Mouse (Mus musculus): ENCODE data around the gene Gdpgp1. TPM values are rescaled to one million over a fixed set of nuclear protein-coding genes. Genes with fewer than 3 reads are reported as not detected.

Gene Gdpgp1
- total RNA-seq (2014; fragmentation: Nextera tagmentation) (10.2 and 14.1 TPM in 2 replicates), total RNA-seq (2017) (5.9 and 6.2 TPM in 2 replicates), polyA plus RNA-seq (2012) (3.7 and 3.8 TPM in 2 replicates)

- TF ChIP-seq TAL1 (conservative IDR thresholded peaks at IDR 0.05; ENCODE audit: low read depth, low read length) (no peak), CTCF (IDR thresholded peaks at IDR 0.05; ENCODE audit: low read depth, low read length) (no peak), POLR2AphosphoS5 (IDR thresholded peaks at IDR 0.05; ENCODE audit: insufficient replicate concordance, low read depth, low read length) (no peak)
- Histone ChIP-seq H3K4me3 (ENCODE audit: low read depth, low read length) (peak within 1 kb of the TSS; percentile 83), H3K27me3 (ENCODE audit: insufficient read depth, low read length) (no peaks in the 10 kb centered on the region), H3K36me3 (replicated peaks) (peaks cover 56% of the 10 kb centered on the region), H3K4me1 (ENCODE audit: insufficient read depth, low read depth, low read length) (peaks cover 51% of the 10 kb centered on the region), H3K9me3 (replicated peaks) (no peaks in the 10 kb centered on the region)
- DNase-seq (ENCODE audit: low spot score): peak; percentile 97
- ATAC-seq (ENCODE audit: extremely low read depth, insufficient number of reproducible peaks, low FRiP score, poor library complexity, severe bottlenecking): peak; percentile 83
Measured at GRCm38 (mm10) chr7:80232489-80233029, at the start of gene Gdpgp1, which contains the start of gene Cib1. TSS of gene Gdpgp1 (plus strand) at chr7:80232865. TSS of gene Cib1 (minus strand) at chr7:80232813.

- peaks cover 78% of the 10 kb centered on the region for H3K4me1 ChIP-seq (ENCODE audit: insufficient read depth, low read depth, low read length)
- TF ChIP-seq GATA2 (IDR thresholded peaks at IDR 0.05; ENCODE audit: borderline replicate concordance, low read depth, low read length) (no peak), POLR2AphosphoS5 (IDR thresholded peaks at IDR 0.05; ENCODE audit: insufficient replicate concordance, low read depth, low read length) (no peak)
- H3K9me3 ChIP-seq (replicated peaks): 0 out of 2 replicates have a peak, but pooled peaks cover 2% of the 10 kb centered on the region
- H3K27me3 ChIP-seq (ENCODE audit: insufficient read depth, low read length): no peaks in the 10 kb centered on the region
- DNase-seq (ENCODE audit: low spot score): no peak
- no peaks in the 10 kb centered on the region for H3K36me3 ChIP-seq (replicated peaks)
- ATAC-seq (ENCODE audit: extremely low read depth, insufficient number of reproducible peaks, low FRiP score, poor library complexity, severe bottlenecking): no peak
- no peak overlapping the region for H3K4me3 ChIP-seq (ENCODE audit: low read depth, low read length)
Measured at GRCm38 (mm10) chr7:80183466-80183865, 49.2 kb upstream of the Gdpgp1 start.

GRCm38 (mm10) chr7:80183969-80184368 lies 48.7 kb upstream of the Gdpgp1 start:
- no peaks in the 10 kb centered on the region for H3K9me3 ChIP-seq (replicated peaks)
- ATAC-seq (ENCODE audit: extremely low read depth, insufficient number of reproducible peaks, low FRiP score, poor library complexity, severe bottlenecking): no peak
- no peak overlapping the region for H3K4me3 ChIP-seq (ENCODE audit: low read depth, low read length)
- peaks cover 78% of the 10 kb centered on the region for H3K4me1 ChIP-seq (ENCODE audit: insufficient read depth, low read depth, low read length)
- no peak for DNase-seq (ENCODE audit: low spot score)
- no peaks in the 10 kb centered on the region for H3K27me3 ChIP-seq (ENCODE audit: insufficient read depth, low read length)
- no peaks in the 10 kb centered on the region for H3K36me3 ChIP-seq (replicated peaks)
- TF ChIP-seq GATA1 (IDR thresholded peaks at IDR 0.05; ENCODE audit: borderline replicate concordance, low read length): no peak

GRCm38 (mm10) chr7:80184551-80184950 lies 48.1 kb upstream of the Gdpgp1 start:
- Histone ChIP-seq H3K4me3 (ENCODE audit: low read depth, low read length) (no peak overlapping the region), H3K9me3 (replicated peaks) (no peaks in the 10 kb centered on the region), H3K36me3 (replicated peaks) (no peaks in the 10 kb centered on the region), H3K27me3 (ENCODE audit: insufficient read depth, low read length) (no peaks in the 10 kb centered on the region), H3K4me1 (ENCODE audit: insufficient read depth, low read depth, low read length) (peaks cover 84% of the 10 kb centered on the region)
- no peak for ATAC-seq (ENCODE audit: extremely low read depth, insufficient number of reproducible peaks, low FRiP score, poor library complexity, severe bottlenecking)
- TF ChIP-seq GATA2 (IDR thresholded peaks at IDR 0.05; ENCODE audit: borderline replicate concordance, low read depth, low read length): no peak
- TF ChIP-seq POLR2AphosphoS5 (IDR thresholded peaks at IDR 0.05; ENCODE audit: insufficient replicate concordance, low read depth, low read length): no peak
- no peak for TF ChIP-seq GATA1 (IDR thresholded peaks at IDR 0.05; ENCODE audit: borderline replicate concordance, low read length)
- no peak for TF ChIP-seq CTCF (IDR thresholded peaks at IDR 0.05; ENCODE audit: low read depth, low read length)
- DNase-seq (ENCODE audit: low spot score): no peak

- no peaks in the 10 kb centered on the region for H3K36me3 ChIP-seq (replicated peaks)
- DNase-seq (ENCODE audit: low spot score): no peak
- TF ChIP-seq TAL1 (conservative IDR thresholded peaks at IDR 0.05; ENCODE audit: low read depth, low read length): no peak
- TF ChIP-seq CTCF (IDR thresholded peaks at IDR 0.05; ENCODE audit: low read depth, low read length): no peak
- TF ChIP-seq POLR2AphosphoS5 (IDR thresholded peaks at IDR 0.05; ENCODE audit: insufficient replicate concordance, low read depth, low read length): no peak
- TF ChIP-seq GATA1 (IDR thresholded peaks at IDR 0.05; ENCODE audit: borderline replicate concordance, low read length): no peak
- TF ChIP-seq GATA2 (IDR thresholded peaks at IDR 0.05; ENCODE audit: borderline replicate concordance, low read depth, low read length): no peak
- no peak overlapping the region for H3K4me3 ChIP-seq (ENCODE audit: low read depth, low read length)
- no peak for ATAC-seq (ENCODE audit: extremely low read depth, insufficient number of reproducible peaks, low FRiP score, poor library complexity, severe bottlenecking)
- H3K9me3 ChIP-seq (replicated peaks): no peaks in the 10 kb centered on the region
- H3K27me3 ChIP-seq (ENCODE audit: insufficient read depth, low read length): no peaks in the 10 kb centered on the region
- peaks cover 84% of the 10 kb centered on the region for H3K4me1 ChIP-seq (ENCODE audit: insufficient read depth, low read depth, low read length)
Measured at GRCm38 (mm10) chr7:80184968-80185367, 47.7 kb upstream of the Gdpgp1 start.

- peak overlapping the region; percentile 74; the same call in 1 of the 2 replicates for H3K4me3 ChIP-seq (ENCODE audit: low read depth, low read length)
- DNase-seq (ENCODE audit: low spot score): no peak
- no peak for TF ChIP-seq GATA2 (IDR thresholded peaks at IDR 0.05; ENCODE audit: borderline replicate concordance, low read depth, low read length)
- TF ChIP-seq CTCF (IDR thresholded peaks at IDR 0.05; ENCODE audit: low read depth, low read length): no peak
- TF ChIP-seq GATA1 (IDR thresholded peaks at IDR 0.05; ENCODE audit: borderline replicate concordance, low read length): no peak
- TF ChIP-seq POLR2AphosphoS5 (IDR thresholded peaks at IDR 0.05; ENCODE audit: insufficient replicate concordance, low read depth, low read length): no peak
- no peak for TF ChIP-seq TAL1 (conservative IDR thresholded peaks at IDR 0.05; ENCODE audit: low read depth, low read length)
Measured at GRCm38 (mm10) chr7:80186021-80186420, 46.6 kb upstream of the Gdpgp1 start.

More at GRCm38 (mm10) chr7:80186021-80186420, 46.6 kb upstream of the Gdpgp1 start:
- Histone ChIP-seq H3K27me3 (ENCODE audit: insufficient read depth, low read length) (no peaks in the 10 kb centered on the region), H3K9me3 (replicated peaks) (no peaks in the 10 kb centered on the region), H3K4me1 (ENCODE audit: insufficient read depth, low read depth, low read length) (peaks cover 83% of the 10 kb centered on the region), H3K36me3 (replicated peaks) (no peaks in the 10 kb centered on the region)
- peak; percentile 42 for ATAC-seq (ENCODE audit: extremely low read depth, insufficient number of reproducible peaks, low FRiP score, poor library complexity, severe bottlenecking)

All from G1E (cell line).